Mouse (Mus musculus) ES-E14 (cell line): ENCODE results near the gene Pard3b. TPM values are rescaled to one million over a fixed set of nuclear protein-coding genes. Genes with fewer than 3 reads are reported as not detected.

Experiments
- DNase-seq: peaks from one replicate; pipeline ENCODE4 v3.0.0-alpha.2; 2013; ENCODE audit warnings: low read depth, low spot score
- H3K27ac ChIP-seq: 2 replicates; pipeline ENCODE4 v1.5.1; 2012; ENCODE audit warnings: low read depth, mild to moderate bottlenecking, low read length, moderate library complexity, mixed read lengths; ENCODE audit not compliant: poor library complexity, insufficient read depth, severe bottlenecking
- H3K36me3 ChIP-seq: 2 replicates; pipeline ENCODE4 v1.6.1; 2012; ENCODE audit warnings: mild to moderate bottlenecking, low read length, moderate library complexity, mixed read lengths; ENCODE audit not compliant: control insufficient read depth, poor library complexity, insufficient read depth, severe bottlenecking
- H3K4me1 ChIP-seq, 2 experiments: fragments of 150-350 bp in 1 of 2; sonication (generic) in 1 of 2; 2 replicates each; pipeline ENCODE4 v1.6.1; 2012; ENCODE audit warnings: low read length in 2 of 2, mild to moderate bottlenecking in 1 of 2, mixed read lengths in 1 of 2; ENCODE audit not compliant: control insufficient read depth in 2 of 2, insufficient read depth in 2 of 2, poor library complexity in 1 of 2
- H3K4me3 ChIP-seq, 2 experiments: fragments of 150-350 bp in 1 of 2; sonication (generic) in 1 of 2; 2 replicates each; pipeline ENCODE4 v1.5.1; 2012; ENCODE audit warnings: low read length in 2 of 2, low read depth in 1 of 2, mild to moderate bottlenecking in 1 of 2, mixed read lengths in 1 of 2; ENCODE audit not compliant: insufficient read depth in 1 of 2, poor library complexity in 1 of 2, severe bottlenecking in 1 of 2
- H3K9ac ChIP-seq: 2 replicates; pipeline ENCODE4 v1.6.1; 2012; ENCODE audit warnings: low read depth, mild to moderate bottlenecking, low read length, mixed read lengths; ENCODE audit not compliant: poor library complexity, insufficient read depth, severe bottlenecking
- H3K9me3 ChIP-seq: fragments of 150-350 bp; sonication (generic); 2 replicates; pipeline ENCODE4 v1.6.1; 2012; ENCODE audit warnings: low read depth, mild to moderate bottlenecking, low read length; ENCODE audit not compliant: control insufficient read depth, insufficient read depth
- CHD2 ChIP-seq: IDR thresholded peaks from 2 replicates; pipeline ENCODE4 v1.6.1; 2014; ENCODE audit warnings: mild to moderate bottlenecking, low read depth, low read length, inconsistent platforms
- HCFC1 ChIP-seq: IDR thresholded peaks from 2 replicates; pipeline ENCODE4 v1.6.1; 2012; ENCODE audit warnings: low read length, inconsistent platforms, borderline replicate concordance; ENCODE audit not compliant: insufficient read depth
- MAFK ChIP-seq: IDR thresholded peaks from 2 replicates; pipeline ENCODE4 v1.6.1; 2014; ENCODE audit warnings: mild to moderate bottlenecking, low read depth, low read length, inconsistent platforms; ENCODE audit not compliant: insufficient read depth
- ZC3H11A ChIP-seq: IDR thresholded peaks from 2 replicates; pipeline ENCODE4 v1.6.1; 2012; ENCODE audit warnings: low read depth, mild to moderate bottlenecking, inconsistent platforms, low read length, borderline replicate concordance
- ZNF384 ChIP-seq: IDR thresholded peaks from 2 replicates; pipeline ENCODE4 v1.6.1; 2012; ENCODE audit warnings: low read depth, low read length, inconsistent platforms
- in situ Hi-C, 2 experiments: fragments of 600-800 bp; cut with MboI; formaldehyde crosslinking; loops; one replicate each; pipeline ENCODE4 v1.15.1; 2025; ENCODE audit warnings: low sequenced_read_pairs in 2 of 2, inconsistent platforms in 1 of 2; ENCODE audit not compliant: unreplicated experiment in 2 of 2
- total RNA-seq: library from RNA; depleted of rRNA; stranded (reverse); fragments of 300-350 nt; gene quantifications from 2 replicates; pipeline ENCODE4 v1.2.3, GENCODE M21; 2012

Gene Pard3b
- total RNA-seq, 1 experiment = 0.49 TPM

GRCm38 (mm10) chr1:62683498-62683897 lies 1044.9 kb downstream of the Pard3b start:
- no peaks in the 10 kb centered on the region for H3K9me3 ChIP-seq
- H3K4me3 ChIP-seq = no peak overlapping the region
- no peak for TF ChIP-seq HCFC1
- TF ChIP-seq ZNF384 = no peak
- no peaks in the 10 kb centered on the region for H3K36me3 ChIP-seq
- no peak overlapping the region for H3K9ac ChIP-seq
- in situ Hi-C loops = no loop called here
- H3K4me1 ChIP-seq = peaks cover 0 to 6% of the 10 kb centered on the region in 2 experiments; a peak in 2 of 4 replicates
- no peak for DNase-seq
- H3K27ac ChIP-seq = no peak overlapping the region

GRCm38 (mm10) chr1:62687511-62687910 lies 1048.9 kb downstream of the Pard3b start:
- Histone ChIP-seq H3K36me3 (no peaks in the 10 kb centered on the region), H3K9ac (no peak overlapping the region), H3K9me3 (no peaks in the 10 kb centered on the region), H3K27ac (no peak overlapping the region), H3K4me1 (no peaks in the 10 kb centered on the region), H3K4me3 (no peak overlapping the region)
- no peak for TF ChIP-seq ZC3H11A
- no peak for TF ChIP-seq CHD2
- no peak for TF ChIP-seq MAFK
- TF ChIP-seq ZNF384 = no peak
- TF ChIP-seq HCFC1 = no peak
- no peak for DNase-seq
- in situ Hi-C loops = no loop called here

GRCm38 (mm10) chr1:62691175-62691574 lies 1052.6 kb downstream of the Pard3b start:
- Histone ChIP-seq H3K36me3 (no peaks in the 10 kb centered on the region), H3K9me3 (no peaks in the 10 kb centered on the region), H3K27ac (no peak overlapping the region), H3K4me1 (no peaks in the 10 kb centered on the region), H3K4me3 (no peak overlapping the region), H3K9ac (no peak overlapping the region)
- in situ Hi-C loops = no loop called here
- TF ChIP-seq CHD2 (no peak), HCFC1 (no peak), ZC3H11A (no peak), MAFK (no peak)
- no peak for DNase-seq
